Mouse (Mus musculus): ENCODE data around the gene Dvl1. TPM values are rescaled to one million over a fixed set of nuclear protein-coding genes. Genes with fewer than 3 reads are reported as not detected.

The Dvl1 gene
- polyA plus RNA-seq, 1 experiment = 123 TPM

GRCm38 (mm10) chr4:155856881-155857280 is 9.7 kb downstream of the Dvl1 start:
- Histone ChIP-seq H3K36me3 (ENCODE audit: control insufficient read depth, insufficient read depth, low read length) (no peaks in the 10 kb centered on the region; the same call in 1 of the 2 replicates), H3K27me3 (replicated peaks; ENCODE audit: control insufficient read depth, insufficient read depth, low read length) (no peaks in the 10 kb centered on the region), H3K4me1 (ENCODE audit: control insufficient read depth, insufficient read depth, low read length) (peaks cover 8% of the 10 kb centered on the region), H3K4me3 (ENCODE audit: insufficient read depth, low read depth, low read length) (no peak overlapping the region), H3K27ac (ENCODE audit: insufficient read depth, low read depth, low read length) (no peak overlapping the region)
- TF ChIP-seq CTCF (conservative IDR thresholded peaks at IDR 0.05; ENCODE audit: insufficient read depth, insufficient read length, low read depth, low read length) (no peak), POLR2A (IDR thresholded peaks at IDR 0.05; ENCODE audit: low read depth, low read length) (no peak)
- WGBS = 77% methylated on average over 3 of the region's 3 CpGs
- DNase-seq = peak; percentile 0

- TF ChIP-seq CTCF (conservative IDR thresholded peaks at IDR 0.05; ENCODE audit: insufficient read depth, insufficient read length, low read depth, low read length) (no peak), POLR2A (IDR thresholded peaks at IDR 0.05; ENCODE audit: low read depth, low read length) (no peak)
- no peaks in the 10 kb centered on the region for H3K4me1 ChIP-seq (ENCODE audit: control insufficient read depth, insufficient read depth, low read length)
- H3K27ac ChIP-seq (ENCODE audit: insufficient read depth, low read depth, low read length) = no peak overlapping the region
- H3K36me3 ChIP-seq (ENCODE audit: control insufficient read depth, insufficient read depth, low read length) = no peaks in the 10 kb centered on the region; the same call in 1 of the 2 replicates
- no peaks in the 10 kb centered on the region for H3K27me3 ChIP-seq (replicated peaks; ENCODE audit: control insufficient read depth, insufficient read depth, low read length)
- H3K4me3 ChIP-seq (ENCODE audit: insufficient read depth, low read depth, low read length) = no peak overlapping the region
- WGBS = 33% methylated on average over 13 of the region's 13 CpGs
- DNase-seq = no peak
Observed at GRCm38 (mm10) chr4:155859318-155859717, 12.1 kb downstream of the Dvl1 start.

GRCm38 (mm10) chr4:155861787-155862186 is 14.6 kb downstream of the Dvl1 start:
- TF ChIP-seq CTCF (conservative IDR thresholded peaks at IDR 0.05; ENCODE audit: insufficient read depth, insufficient read length, low read depth, low read length) (no peak), POLR2A (IDR thresholded peaks at IDR 0.05; ENCODE audit: low read depth, low read length) (no peak)
- Histone ChIP-seq H3K4me1 (ENCODE audit: control insufficient read depth, insufficient read depth, low read length) (no peaks in the 10 kb centered on the region), H3K27me3 (replicated peaks; ENCODE audit: control insufficient read depth, insufficient read depth, low read length) (no peaks in the 10 kb centered on the region), H3K36me3 (ENCODE audit: control insufficient read depth, insufficient read depth, low read length) (no peaks in the 10 kb centered on the region), H3K4me3 (ENCODE audit: insufficient read depth, low read depth, low read length) (no peak overlapping the region), H3K27ac (ENCODE audit: insufficient read depth, low read depth, low read length) (no peak overlapping the region)
- no peak for DNase-seq
- 88% methylated on average over 7 of the region's 7 CpGs for WGBS

GRCm38 (mm10) chr4:155863001-155863400 is 15.8 kb downstream of the Dvl1 start, which contains the start of gene Tas1r3:
Gene Tas1r3 (minus strand): TSS chr4:155863362.
- Histone ChIP-seq H3K4me3 (ENCODE audit: insufficient read depth, low read depth, low read length) (no peak within 1 kb of the TSS), H3K27ac (ENCODE audit: insufficient read depth, low read depth, low read length) (no peak within 1 kb of the TSS), H3K27me3 (replicated peaks; ENCODE audit: control insufficient read depth, insufficient read depth, low read length) (no peaks in the 10 kb centered on the region), H3K4me1 (ENCODE audit: control insufficient read depth, insufficient read depth, low read length) (no peaks in the 10 kb centered on the region), H3K36me3 (ENCODE audit: control insufficient read depth, insufficient read depth, low read length) (no peaks in the 10 kb centered on the region)
- WGBS = 80% methylated on average over 5 of the region's 5 CpGs
- TF ChIP-seq CTCF (conservative IDR thresholded peaks at IDR 0.05; ENCODE audit: insufficient read depth, insufficient read length, low read depth, low read length) = no peak
- TF ChIP-seq POLR2A (IDR thresholded peaks at IDR 0.05; ENCODE audit: low read depth, low read length) = no peak
- DNase-seq = no peak

GRCm38 (mm10) chr4:155868614-155869298 is 21.6 kb downstream of the Dvl1 start:
- Histone ChIP-seq H3K4me1 (ENCODE audit: control insufficient read depth, insufficient read depth, low read length) (no peaks in the 10 kb centered on the region; the same call in 1 of the 2 replicates), H3K36me3 (ENCODE audit: control insufficient read depth, insufficient read depth, low read length) (no peaks in the 10 kb centered on the region), H3K27me3 (replicated peaks; ENCODE audit: control insufficient read depth, insufficient read depth, low read length) (no peaks in the 10 kb centered on the region), H3K27ac (ENCODE audit: insufficient read depth, low read depth, low read length) (peak overlapping the region; percentile 5; the same call in 1 of the 2 replicates), H3K4me3 (ENCODE audit: insufficient read depth, low read depth, low read length) (peak overlapping the region; percentile 71)
- peak; percentile 63 for DNase-seq
- 6% methylated on average over 22 of the region's 22 CpGs for WGBS
- TF ChIP-seq CTCF (conservative IDR thresholded peaks at IDR 0.05; ENCODE audit: insufficient read depth, insufficient read length, low read depth, low read length) (no peak), POLR2A (IDR thresholded peaks at IDR 0.05; ENCODE audit: low read depth, low read length) (no peak)

- H3K27ac ChIP-seq (ENCODE audit: insufficient read depth, low read depth, low read length) = peak within 1 kb of the TSS; percentile 43; the same call in 1 of the 2 replicates
- DNase-seq = peak; percentile 99
- no peaks in the 10 kb centered on the region for H3K36me3 ChIP-seq (ENCODE audit: control insufficient read depth, insufficient read depth, low read length)
- TF ChIP-seq POLR2A (IDR thresholded peaks at IDR 0.05; ENCODE audit: low read depth, low read length) (no peak), CTCF (conservative IDR thresholded peaks at IDR 0.05; ENCODE audit: insufficient read depth, insufficient read length, low read depth, low read length) (peak; percentile 34; the same call in 1 of the 2 replicates)
- H3K4me3 ChIP-seq (ENCODE audit: insufficient read depth, low read depth, low read length) = peak within 1 kb of the TSS; percentile 90
- under 1% methylated on average over 63 of the region's 63 CpGs for WGBS
- H3K27me3 ChIP-seq (replicated peaks; ENCODE audit: control insufficient read depth, insufficient read depth, low read length) = no peaks in the 10 kb centered on the region
- H3K4me1 ChIP-seq (ENCODE audit: control insufficient read depth, insufficient read depth, low read length) = no peaks in the 10 kb centered on the region; the same call in 1 of the 2 replicates
Observed at GRCm38 (mm10) chr4:155869317-155870033, 22.3 kb downstream of the Dvl1 start, which contains the start of the genes Cptp and Ints11. Gene Cptp (minus strand): TSS chr4:155869440. Gene Ints11 (plus strand): TSS chr4:155869546.

GRCm38 (mm10) chr4:155871404-155871803 is 24.2 kb downstream of the Dvl1 start:
- DNase-seq = no peak
- 98% methylated on average over 7 of the region's 7 CpGs for WGBS
- TF ChIP-seq CTCF (conservative IDR thresholded peaks at IDR 0.05; ENCODE audit: insufficient read depth, insufficient read length, low read depth, low read length) (no peak), POLR2A (IDR thresholded peaks at IDR 0.05; ENCODE audit: low read depth, low read length) (no peak)
- H3K27ac ChIP-seq (ENCODE audit: insufficient read depth, low read depth, low read length) = no peak overlapping the region
- no peak overlapping the region for H3K4me3 ChIP-seq (ENCODE audit: insufficient read depth, low read depth, low read length)
- H3K4me1 ChIP-seq (ENCODE audit: control insufficient read depth, insufficient read depth, low read length) = no peaks in the 10 kb centered on the region; the same call in 1 of the 2 replicates
- H3K36me3 ChIP-seq (ENCODE audit: control insufficient read depth, insufficient read depth, low read length) = no peaks in the 10 kb centered on the region
- no peaks in the 10 kb centered on the region for H3K27me3 ChIP-seq (replicated peaks; ENCODE audit: control insufficient read depth, insufficient read depth, low read length)

Measured in kidney, adult 2 months (tissue).